Mouse (Mus musculus) testis, adult 2 months (tissue): Measurements from ENCODE around the gene Fes. TPM values are rescaled to one million over a fixed set of nuclear protein-coding genes. Genes with fewer than 3 reads are reported as not detected.

Experiments used
- H3K27ac ChIP-seq: fragments of 200-500 bp; 2 replicates; pipeline ENCODE4 v1.5.1; 2012; ENCODE audit warnings: low read depth, low read length; ENCODE audit not compliant: control insufficient read depth, insufficient read depth
- H3K27me3 ChIP-seq: fragments of 200-500 bp; 2 replicates; pipeline ENCODE4 v1.6.1; 2012; ENCODE audit warnings: mild to moderate bottlenecking, low read length, moderate library complexity; ENCODE audit not compliant: control insufficient read depth, insufficient read depth
- H3K36me3 ChIP-seq: fragments of 200-500 bp; 2 replicates; pipeline ENCODE4 v1.6.1; 2012; ENCODE audit warnings: mild to moderate bottlenecking, low read length; ENCODE audit not compliant: control insufficient read depth, insufficient read depth
- H3K4me1 ChIP-seq: fragments of 200-500 bp; 2 replicates; pipeline ENCODE4 v1.6.1; 2012; ENCODE audit warnings: low read length; ENCODE audit not compliant: control insufficient read depth, insufficient read depth
- H3K4me3 ChIP-seq: fragments of 200-500 bp; 2 replicates; pipeline ENCODE4 v1.5.1; 2012; ENCODE audit warnings: low read depth, mild to moderate bottlenecking, low read length, moderate library complexity, mixed read lengths; ENCODE audit not compliant: control insufficient read depth
- CTCF ChIP-seq: fragments of 200-500 bp; IDR thresholded peaks from 2 replicates; pipeline ENCODE4 v1.5.1; 2012; ENCODE audit warnings: low read depth, mild to moderate bottlenecking, inconsistent platforms, low read length, moderate library complexity; ENCODE audit not compliant: control insufficient read depth, insufficient read depth, insufficient replicate concordance
- POLR2A ChIP-seq: fragments of 200-500 bp; IDR thresholded peaks from 2 replicates; pipeline ENCODE4 v1.6.1; 2012; ENCODE audit warnings: low read depth, mild to moderate bottlenecking, inconsistent platforms, low read length, moderate library complexity; ENCODE audit not compliant: control insufficient read depth
- polyA plus RNA-seq: library from polyadenylated mRNA; depleted of rRNA; stranded (reverse); fragments of >200 nt; gene quantifications from 2 replicates; pipeline ENCODE4 v1.2.3, GENCODE M21; 2012; rRNA removed

The Fes gene
- polyA plus RNA-seq, 1 experiment: 1.5 TPM

GRCm38 (mm10) chr7:80334848-80335247 is 52.9 kb downstream of the Fes start:
- no peak overlapping the region for H3K27ac ChIP-seq
- peaks cover 5% of the 10 kb centered on the region for H3K4me1 ChIP-seq
- H3K36me3 ChIP-seq: no peaks in the 10 kb centered on the region
- H3K4me3 ChIP-seq: no peak overlapping the region
- no peaks in the 10 kb centered on the region for H3K27me3 ChIP-seq
- no peak for TF ChIP-seq POLR2A
- no peak for TF ChIP-seq CTCF

GRCm38 (mm10) chr7:80331433-80331832 is 56.3 kb downstream of the Fes start:
- Histone ChIP-seq H3K4me3 (no peak overlapping the region), H3K27ac (no peak overlapping the region), H3K27me3 (no peaks in the 10 kb centered on the region), H3K4me1 (no peaks in the 10 kb centered on the region), H3K36me3 (no peaks in the 10 kb centered on the region)
- TF ChIP-seq CTCF (no peak), POLR2A (no peak)

GRCm38 (mm10) chr7:80330278-80330677 is 57.5 kb downstream of the Fes start:
- Histone ChIP-seq H3K4me3 (no peak overlapping the region), H3K27me3 (no peaks in the 10 kb centered on the region), H3K36me3 (0 out of 2 replicates have a peak, but pooled peaks cover 1% of the 10 kb centered on the region), H3K4me1 (peaks cover 2% of the 10 kb centered on the region), H3K27ac (no peak overlapping the region)
- TF ChIP-seq POLR2A: no peak
- TF ChIP-seq CTCF: no peak

Other genes with a start within 250 kb of the Fes start
- 5.2 and 5.6 TPM in 2 replicates for gene Sema4b, start 201.1 kb downstream of the Fes start, polyA plus RNA-seq
- 406 and 411 TPM in 2 replicates for gene Cib1, start 155.1 kb downstream of the Fes start, polyA plus RNA-seq
- 1.7 and 1.8 TPM in 2 replicates for gene Gdpgp1, start 155.1 kb downstream of the Fes start, polyA plus RNA-seq
- 361 and 376 TPM in 2 replicates for gene Ttll13, start 141.6 kb downstream of the Fes start, polyA plus RNA-seq
- gene Ngrn, start 126.7 kb downstream of the Fes start, polyA plus RNA-seq: 10.1 and 10.3 TPM in 2 replicates
- gene Vps33b, start 118.3 kb downstream of the Fes start, polyA plus RNA-seq: 8.7 and 9.4 TPM in 2 replicates
- gene Prc1, start 93.5 kb downstream of the Fes start, polyA plus RNA-seq: 44.8 and 47.7 TPM in 2 replicates
- 5.6 and 6.9 TPM in 2 replicates for gene Rccd1, start 63.5 kb downstream of the Fes start, polyA plus RNA-seq
- gene Unc45a, start 46.9 kb downstream of the Fes start, polyA plus RNA-seq: 9.4 and 21.9 TPM in 2 replicates
- 15.5 and 23.7 TPM in 2 replicates for gene Hddc3, start 44.8 kb downstream of the Fes start, polyA plus RNA-seq
- 62.1 and 71.5 TPM in 2 replicates for gene Man2a2, start 16.6 kb downstream of the Fes start, polyA plus RNA-seq
- gene Furin, start 17.5 kb upstream of the Fes start, polyA plus RNA-seq: 8.2 and 8.3 TPM in 2 replicates
- 6.3 and 7.0 TPM in 2 replicates for gene Blm, start 147.2 kb upstream of the Fes start, polyA plus RNA-seq